In genomic region chr5:117068808-117069497, GRCm38 (mm10) we compare ENCODE assay signal across 8 mouse cellular contexts. TPM values are rescaled to one million over a fixed set of nuclear protein-coding genes. Genes with fewer than 3 reads are reported as not detected.
DNase-seq lines count a peak whose midpoint lies in the region; ATAC-seq and TF ChIP-seq lines count a peak whose summit lies in the region.

No protein-coding gene starts in this region.

- H3K27me3 ChIP-seq in kidney, embryonic 15.5 days, result no peaks in the 10 kb centered on the region
- no peaks in the 10 kb centered on the region for H3K27me3 ChIP-seq in heart, embryonic 12.5 days (replicated peaks)
- no peaks in the 10 kb centered on the region for H3K27me3 ChIP-seq in midbrain, embryonic 10.5 days (ENCODE audit: low read depth, poor library complexity, severe bottlenecking)

- H3K36me3 ChIP-seq in kidney, embryonic 15.5 days, result no peaks in the 10 kb centered on the region
- no peaks in the 10 kb centered on the region for H3K36me3 ChIP-seq in heart, embryonic 12.5 days
- no peaks in the 10 kb centered on the region for H3K36me3 ChIP-seq in midbrain, embryonic 10.5 days

- peaks cover 17% of the 10 kb centered on the region for H3K4me1 ChIP-seq in kidney, embryonic 15.5 days
- H3K4me1 ChIP-seq in heart, embryonic 12.5 days (replicated peaks), result peaks cover 12% of the 10 kb centered on the region
- H3K4me1 ChIP-seq in midbrain, embryonic 10.5 days, result peaks cover 10% of the 10 kb centered on the region

- no peak overlapping the region for H3K9ac ChIP-seq in kidney, embryonic 15.5 days
- H3K9ac ChIP-seq in heart, embryonic 12.5 days, result 0 out of 2 replicates have a peak overlapping the region, but pooled peaks have one; percentile 12

- TF ChIP-seq CTCF in brain, embryonic 14.5 days (IDR thresholded peaks at IDR 0.05; ENCODE audit: borderline replicate concordance, extremely low read depth, insufficient read depth, insufficient read length), result no peak

- H3K4me2 ChIP-seq in kidney, embryonic 15.5 days, result peak overlapping the region; percentile 48
- peak overlapping the region; percentile 61 for H3K4me2 ChIP-seq in heart, embryonic 12.5 days

- no peak for DNase-seq in kidney, postnatal 25 days
- DNase-seq in brain, embryonic 14.5 days (ENCODE audit: low read depth), result peak; percentile 70
- DNase-seq in midbrain, embryonic 10.5 days (ENCODE audit: low spot score), result peak; percentile 30
- DNase-seq in B cell, adult 2 months, result no peak
- DNase-seq in gastrocnemius, postnatal 14 days, result no peak
- DNase-seq in cerebellum, adult 8-10 months, result no peak

- no peak for TF ChIP-seq POLR2A in brain, embryonic 14.5 days (IDR thresholded peaks at IDR 0.05; ENCODE audit: borderline replicate concordance, extremely low read depth, insufficient read depth, insufficient read length, poor library complexity, severe bottlenecking)

- no peak for ATAC-seq in kidney, embryonic 15.5 days (replicated peaks; ENCODE audit: low FRiP score)
- no peak for ATAC-seq in heart, embryonic 12.5 days (ENCODE audit: insufficient number of reproducible peaks, low FRiP score)

- 16% methylated on average over 19 of the region's 19 CpGs for WGBS in kidney, embryonic 15.5 days
- WGBS in heart, embryonic 12.5 days, result 33% methylated on average over 19 of the region's 19 CpGs
- 50% methylated on average over 19 of the region's 19 CpGs for WGBS in midbrain, embryonic 10.5 days

- H3K4me3 ChIP-seq in kidney, embryonic 15.5 days (replicated peaks), result no peak overlapping the region
- H3K4me3 ChIP-seq in heart, embryonic 12.5 days, result 0 out of 2 replicates have a peak overlapping the region, but pooled peaks have one; percentile 12
- H3K4me3 ChIP-seq in midbrain, embryonic 10.5 days, result no peak overlapping the region

- H3K27ac ChIP-seq in kidney, embryonic 15.5 days, result no peak overlapping the region
- H3K27ac ChIP-seq in heart, embryonic 12.5 days (ENCODE audit: poor library complexity, severe bottlenecking), result no peak overlapping the region
- no peak overlapping the region for H3K27ac ChIP-seq in midbrain, embryonic 10.5 days (replicated peaks)

- intact Hi-C loops in gastrocnemius, postnatal 14 days (cut with DNase I; ENCODE audit: low total_unique reads), result no loop called here

- 0 out of 2 replicates have a peak, but pooled peaks cover 3% of the 10 kb centered on the region for H3K9me3 ChIP-seq in kidney, embryonic 15.5 days (replicated peaks)
- peaks cover 9% of the 10 kb centered on the region for H3K9me3 ChIP-seq in heart, embryonic 12.5 days (replicated peaks)
- H3K9me3 ChIP-seq in midbrain, embryonic 10.5 days (replicated peaks), result peaks cover 3% of the 10 kb centered on the region; the same call in 1 of the 2 replicates

RNA-seq across cellular contexts. Expression of gene Suds3, which starts 47.0 kb away (rescaled TPM):
- polyA plus RNA-seq in kidney, embryonic 15.5 days (2015; fragmentation: Nextera tagmentation; extraction: Ambion mirVana), result 78.3 and 78.4 TPM in 2 replicates
- 98.4 and 105 TPM in 2 replicates for polyA plus RNA-seq in brain, embryonic 14.5 days (2012; rRNA removed)
- polyA plus RNA-seq in heart, embryonic 12.5 days (2016; fragmentation: Nextera tagmentation; extraction: Ambion mirVana), result 74.4 and 75.2 TPM in 2 replicates
- polyA plus RNA-seq in midbrain, embryonic 10.5 days (2016; fragmentation: Nextera tagmentation; extraction: Ambion mirVana), result 80.6 and 84.5 TPM in 2 replicates
- total RNA-seq in gastrocnemius, postnatal 14 days (2021), result 10 to 100 TPM; 40.5 to 44.4 TPM

RNA-seq across cellular contexts. Expression of gene Taok3, which starts 51.0 kb away (rescaled TPM):
- 16.8 and 17.1 TPM in 2 replicates for polyA plus RNA-seq in kidney, embryonic 15.5 days (2015; fragmentation: Nextera tagmentation; extraction: Ambion mirVana)
- 24.1 and 41.3 TPM in 2 replicates for polyA plus RNA-seq in brain, embryonic 14.5 days (2012; rRNA removed)
- polyA plus RNA-seq in heart, embryonic 12.5 days (2016; fragmentation: Nextera tagmentation; extraction: Ambion mirVana), result 11.6 and 13.3 TPM in 2 replicates
- 12.0 and 16.8 TPM in 2 replicates for polyA plus RNA-seq in midbrain, embryonic 10.5 days (2016; fragmentation: Nextera tagmentation; extraction: Ambion mirVana)
- total RNA-seq in gastrocnemius, postnatal 14 days (2021), result 1 to 10 TPM; 5.6 to 6.4 TPM

Comparison
In these comparisons a context has a peak if more than half of its experiments do, and no peak if none do; other contexts are left out.
1. DNase-seq: peak in brain, embryonic 14.5 days (single experiment) and midbrain, embryonic 10.5 days (single experiment); none in kidney, postnatal 25 days (0 of 2), B cell, adult 2 months (0 of 2), gastrocnemius, postnatal 14 days (single experiment) and cerebellum, adult 8-10 months (single experiment).